Mouse (Mus musculus) midbrain, embryonic 15.5 days (tissue): ENCODE data around the gene Olfr127. TPM values are rescaled to one million over a fixed set of nuclear protein-coding genes. Genes with fewer than 3 reads are reported as not detected.
"Not testable (repeated sequence)": the region's sequence is repeated elsewhere in the genome, so short reads cannot be mapped to it uniquely, and the experiment has no call there.

Source experiments
- ATAC-seq: fragments of 200-750 bp; cut with Nextera tagmentation; replicated peaks from 2 replicates; pipeline ENCODE4 v1.8.0; 2017; ENCODE audit warnings: moderate TSS enrichment
- H3K27ac ChIP-seq: fragments of 300-500 bp; sonication (generic); 2 replicates; pipeline ENCODE4 v1.5.1; 2015; ENCODE audit warnings: mild to moderate bottlenecking, inconsistent platforms
- H3K27me3 ChIP-seq: fragments of 300-500 bp; sonication (generic); replicated peaks from 2 replicates; pipeline ENCODE4 v1.6.1; 2015; ENCODE audit warnings: inconsistent platforms
- H3K36me3 ChIP-seq: fragments of 300-500 bp; sonication (generic); replicated peaks from 2 replicates; pipeline ENCODE4 v1.6.1; 2015; ENCODE audit warnings: inconsistent platforms
- H3K4me1 ChIP-seq: fragments of 300-500 bp; sonication (generic); 2 replicates; pipeline ENCODE4 v1.6.1; 2015; ENCODE audit warnings: inconsistent platforms
- H3K4me2 ChIP-seq: fragments of 300-500 bp; sonication (generic); 2 replicates; pipeline ENCODE4 v1.6.1; 2015; ENCODE audit warnings: inconsistent platforms, mild to moderate bottlenecking, moderate library complexity
- H3K4me3 ChIP-seq: fragments of 300-500 bp; sonication (generic); 2 replicates; pipeline ENCODE4 v1.5.1; 2015; ENCODE audit warnings: mild to moderate bottlenecking, inconsistent platforms
- H3K9ac ChIP-seq: fragments of 300-500 bp; sonication (generic); 2 replicates; pipeline ENCODE4 v1.6.1; 2015; ENCODE audit warnings: mild to moderate bottlenecking, inconsistent platforms
- H3K9me3 ChIP-seq: fragments of 300-500 bp; sonication (generic); 2 replicates; pipeline ENCODE4 v1.6.1; 2016; ENCODE audit warnings: inconsistent platforms
- WGBS: fragments of 180-500 bp; shearing (Covaris S2); methylation state at CpG from one replicate; pipeline ENCODE4 v1.1.7; 2015; ENCODE audit warnings: mixed read lengths; 5-methylcytosine and 5-hydroxymethylcytosine counted together
- polyA plus RNA-seq: library from polyadenylated mRNA; unstranded; fragments of >200 nt; fragmentation: Nextera tagmentation; extraction: Ambion mirVana; gene quantifications from 2 replicates; pipeline ENCODE4 v1.2.1, GENCODE M21; 2015

Gene Olfr127
- not detected in 2 replicates for polyA plus RNA-seq

DNA sequence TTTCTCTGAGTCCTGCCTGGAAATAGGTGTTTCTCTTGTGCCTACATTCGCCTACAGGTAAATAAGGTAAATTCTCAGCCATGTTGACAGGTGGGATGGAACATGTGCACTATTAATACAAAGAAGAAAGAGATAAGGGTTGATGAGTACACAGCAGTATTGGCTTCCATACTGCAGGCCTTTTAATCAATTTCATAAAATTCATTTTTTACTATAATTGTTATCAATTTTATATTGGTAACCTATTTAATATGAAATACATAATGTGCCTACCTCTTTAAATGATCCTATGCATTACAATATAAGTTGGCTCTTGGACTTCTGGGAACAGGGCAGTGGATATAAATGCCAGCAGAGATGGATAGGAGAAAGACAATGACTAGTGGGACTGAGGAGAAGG, at the start of gene Olfr127:
TSS of gene Olfr127 (plus strand) at position 301 of the 400 bp plus-strand sequence.
- WGBS, result 74% methylated on average over 1 of the region's 1 CpGs
- H3K27me3 ChIP-seq, result no peaks in the 10 kb centered on the region
- H3K4me3 ChIP-seq, result no peak within 1 kb of the TSS
- H3K9ac ChIP-seq, result no peak within 1 kb of the TSS
- no peak within 1 kb of the TSS for H3K27ac ChIP-seq
- ATAC-seq, result no peak
- no peaks in the 10 kb centered on the region for H3K4me1 ChIP-seq
- no peaks in the 10 kb centered on the region for H3K36me3 ChIP-seq
- H3K9me3 ChIP-seq, result no peaks in the 10 kb centered on the region
- H3K4me2 ChIP-seq, result no peak within 1 kb of the TSS

DNA sequence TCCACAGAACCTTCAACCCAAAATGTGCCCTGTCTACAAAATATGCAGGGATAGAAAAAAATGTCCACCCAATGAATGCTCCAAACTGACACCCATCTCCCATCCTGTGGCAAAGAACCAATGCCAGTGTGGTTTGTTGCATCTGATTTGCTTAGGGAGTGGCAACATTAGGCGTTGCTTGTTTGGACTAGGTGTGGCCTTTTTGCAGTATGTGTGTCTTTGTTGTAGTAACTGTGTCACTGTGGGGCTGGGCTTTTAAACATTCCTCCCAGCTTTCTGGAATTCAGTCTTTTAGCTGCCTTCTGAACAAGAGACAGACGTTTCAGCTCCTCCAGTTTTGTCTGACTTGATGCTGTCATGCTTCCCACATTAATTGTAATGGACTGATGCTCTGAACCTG, 36.3 kb upstream of the Olfr127 start:
- no peak for ATAC-seq
- H3K36me3 ChIP-seq, result no peaks in the 10 kb centered on the region
- no peak overlapping the region for H3K27ac ChIP-seq
- no peaks in the 10 kb centered on the region; the same call in 1 of the 2 replicates for H3K9me3 ChIP-seq
- H3K4me3 ChIP-seq, result no peak overlapping the region
- H3K4me2 ChIP-seq, result no peak overlapping the region
- no peaks in the 10 kb centered on the region for H3K27me3 ChIP-seq
- H3K9ac ChIP-seq, result no peak overlapping the region
- H3K4me1 ChIP-seq, result no peaks in the 10 kb centered on the region
- 76% methylated on average over 2 of the region's 2 CpGs for WGBS

DNA sequence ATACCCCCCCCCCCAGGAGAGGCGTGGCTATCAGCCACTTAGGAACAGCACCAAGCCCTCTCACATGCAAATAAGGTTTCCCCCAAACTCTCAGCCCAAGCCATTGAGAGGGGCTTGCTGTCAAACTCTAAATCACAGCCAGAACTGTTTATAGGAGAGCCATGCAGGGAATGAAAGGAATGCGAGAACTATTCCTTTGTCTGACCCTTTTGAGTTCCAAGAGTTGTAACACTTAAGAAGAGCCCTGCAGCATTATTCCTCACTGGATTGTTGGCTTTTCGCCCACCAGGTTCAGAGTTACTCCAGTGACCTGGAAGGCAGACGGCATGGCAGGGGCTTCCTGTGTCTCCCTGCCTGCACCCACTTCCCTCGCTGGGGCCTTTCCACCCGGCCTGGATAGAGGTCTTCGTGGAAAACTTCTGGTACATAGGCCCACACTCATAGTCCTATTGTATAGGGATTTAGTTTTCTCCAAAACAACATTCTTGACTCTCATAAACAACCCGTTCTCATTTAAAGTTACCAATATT, 30.5 kb upstream of the Olfr127 start:
- Histone ChIP-seq H3K4me3 (no peak overlapping the region), H3K27ac (no peak overlapping the region), H3K4me1 (no peaks in the 10 kb centered on the region), H3K4me2 (no peak overlapping the region), H3K9ac (no peak overlapping the region), H3K27me3 (no peaks in the 10 kb centered on the region), H3K36me3 (no peaks in the 10 kb centered on the region), H3K9me3 (no peaks in the 10 kb centered on the region; the same call in 1 of the 2 replicates)
- 17% methylated on average over 8 of the region's 8 CpGs for WGBS
- no peak for ATAC-seq

DNA sequence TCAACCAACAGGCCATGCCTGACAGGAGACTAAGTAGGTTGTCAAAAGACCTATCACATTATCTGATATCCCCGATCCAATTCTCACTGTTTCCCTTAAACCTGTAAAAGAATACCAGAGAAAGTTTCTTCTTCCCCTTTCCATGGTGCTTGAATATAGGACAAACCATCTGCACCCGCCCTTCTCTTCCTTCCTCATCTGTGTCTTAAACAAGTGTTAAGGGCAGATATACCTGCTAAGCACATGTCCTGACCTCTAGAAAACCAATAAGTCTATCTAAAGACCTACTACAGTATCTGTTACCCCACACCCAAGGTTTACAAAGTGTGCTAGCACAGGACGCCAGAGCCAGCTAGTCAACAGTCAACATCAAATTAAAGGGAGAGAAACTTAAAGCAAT, 26.4 kb upstream of the Olfr127 start:
- H3K27ac ChIP-seq, result no peak overlapping the region
- no peak overlapping the region for H3K4me3 ChIP-seq
- no peaks in the 10 kb centered on the region for H3K36me3 ChIP-seq
- no peaks in the 10 kb centered on the region for H3K9me3 ChIP-seq
- no peak overlapping the region for H3K4me2 ChIP-seq
- no peak overlapping the region for H3K9ac ChIP-seq
- no peaks in the 10 kb centered on the region for H3K4me1 ChIP-seq
- 88% methylated on average over 3 of the region's 3 CpGs for WGBS
- no peaks in the 10 kb centered on the region for H3K27me3 ChIP-seq
- no peak for ATAC-seq

DNA sequence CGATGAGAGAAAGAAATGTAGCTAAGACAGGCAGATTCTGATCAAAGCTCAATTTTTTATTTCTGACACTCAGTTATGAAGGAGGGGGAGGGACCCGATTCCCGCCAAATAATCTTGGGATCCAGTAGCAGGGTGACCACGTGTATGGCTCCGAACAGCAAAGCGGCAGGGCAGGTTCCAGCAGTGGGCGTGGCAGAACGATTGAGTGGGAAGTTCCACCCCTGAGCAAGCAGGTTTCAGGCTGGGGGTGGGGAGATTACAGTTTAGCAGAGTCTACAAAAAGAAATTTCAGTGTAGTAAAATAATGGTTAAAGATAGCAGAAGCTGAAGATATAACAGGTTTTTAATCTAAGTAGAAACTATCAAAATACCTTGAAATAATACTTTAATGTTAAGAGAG, 6.6 kb downstream of the Olfr127 start:
- H3K36me3 ChIP-seq, H3K9me3 ChIP-seq, H3K4me1 ChIP-seq, H3K27ac ChIP-seq, H3K4me3 ChIP-seq, H3K9ac ChIP-seq, ATAC-seq, H3K27me3 ChIP-seq, H3K4me2 ChIP-seq: not testable (repeated sequence)
- WGBS, result 76% methylated on average over 8 of the region's 8 CpGs

DNA sequence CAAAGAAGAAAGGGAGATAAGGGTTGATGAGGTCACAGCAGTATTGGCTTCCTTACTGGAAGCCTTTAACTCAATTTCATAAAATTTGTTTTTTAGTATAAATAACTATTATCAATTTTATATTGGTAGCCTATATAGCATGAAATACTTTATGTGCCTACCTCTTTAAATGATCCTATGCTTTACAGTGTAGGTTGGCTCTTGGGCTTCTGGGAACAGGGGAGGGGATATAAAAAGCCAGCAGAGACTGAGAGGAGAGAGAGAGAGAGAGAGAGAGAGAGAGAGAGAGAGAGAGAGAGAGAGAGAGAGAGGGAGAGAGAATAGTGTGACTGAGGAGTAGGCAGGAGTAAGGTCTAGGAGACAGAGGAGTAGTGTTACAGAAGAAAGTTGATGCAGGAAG, 20.0 kb downstream of the Olfr127 start, which contains the start of gene Olfr128:
TSS of gene Olfr128 (plus strand) at position 301 of the 400 bp plus-strand sequence.
- ATAC-seq, result no peak

DNA sequence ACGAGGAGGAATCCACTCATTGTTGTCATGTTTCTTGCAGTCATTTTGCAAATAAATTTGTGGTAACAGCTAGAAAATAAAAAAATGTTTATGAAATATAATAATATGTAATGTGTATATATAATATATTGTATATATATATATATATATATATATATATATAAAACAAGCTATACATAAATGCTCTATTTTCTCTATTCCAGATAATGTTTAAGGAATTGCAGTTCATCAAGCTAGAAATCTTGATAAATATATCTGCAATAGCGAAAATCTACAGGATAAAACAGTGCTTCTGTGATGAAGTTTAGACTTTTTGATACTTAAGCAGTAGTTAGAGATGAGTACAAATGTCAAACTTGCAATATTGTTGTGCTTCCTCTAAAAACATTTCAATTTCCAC, 52.7 kb downstream of the Olfr127 start, which contains the start of gene Olfr761:
TSS of gene Olfr761 (minus strand) at position 101 of the 400 bp plus-strand sequence.
- 75% methylated on average over 2 of the region's 2 CpGs for WGBS
- no peak within 1 kb of the TSS for H3K4me3 ChIP-seq
- no peaks in the 10 kb centered on the region for H3K4me1 ChIP-seq
- no peak for ATAC-seq
- H3K27ac ChIP-seq, result no peak within 1 kb of the TSS
- H3K4me2 ChIP-seq, result no peak within 1 kb of the TSS
- no peak within 1 kb of the TSS for H3K9ac ChIP-seq
- no peaks in the 10 kb centered on the region for H3K36me3 ChIP-seq
- no peaks in the 10 kb centered on the region for H3K9me3 ChIP-seq
- no peaks in the 10 kb centered on the region for H3K27me3 ChIP-seq

More for the DNA sequence above, 20.0 kb downstream of the Olfr127 start, which contains the start of gene Olfr128:
- Histone ChIP-seq H3K36me3 (no peaks in the 10 kb centered on the region), H3K9me3 (no peaks in the 10 kb centered on the region), H3K4me1 (no peaks in the 10 kb centered on the region), H3K27me3 (no peaks in the 10 kb centered on the region), H3K4me3 (no peak within 1 kb of the TSS), H3K4me2 (no peak within 1 kb of the TSS), H3K27ac (no peak within 1 kb of the TSS), H3K9ac (no peak within 1 kb of the TSS)

Other genes with a start within 250 kb of the Olfr127 start
- gene Olfr117, start 236.7 kb upstream of the Olfr127 start, polyA plus RNA-seq, result not detected in 2 replicates
- gene Olfr118, start 233.4 kb upstream of the Olfr127 start, polyA plus RNA-seq, result not detected in 2 replicates
- not detected in 2 replicates for gene Olfr119, start 203.9 kb upstream of the Olfr127 start, polyA plus RNA-seq
- not detected in 2 replicates for gene Olfr120, start 178.6 kb upstream of the Olfr127 start, polyA plus RNA-seq
- not detected in 2 replicates for gene Olfr121, start 151.6 kb upstream of the Olfr127 start, polyA plus RNA-seq
- not detected in 2 replicates for gene Olfr122, start 131.8 kb upstream of the Olfr127 start, polyA plus RNA-seq
- gene Olfr123, start 106.9 kb upstream of the Olfr127 start, polyA plus RNA-seq, result not detected in 2 replicates
- not detected in 2 replicates for gene Olfr124, start 100.5 kb upstream of the Olfr127 start, polyA plus RNA-seq
- gene Olfr125, start 67.5 kb upstream of the Olfr127 start, polyA plus RNA-seq, result not detected in 2 replicates
- gene Olfr126, start 53.0 kb upstream of the Olfr127 start, polyA plus RNA-seq, result not detected in 2 replicates
- gene Olfr128, start 20.1 kb downstream of the Olfr127 start, polyA plus RNA-seq, result not detected in 2 replicates
- gene Olfr761, start 52.6 kb downstream of the Olfr127 start, polyA plus RNA-seq, result not detected in 2 replicates
- gene Olfr129, start 159.6 kb downstream of the Olfr127 start, polyA plus RNA-seq, result not detected in 2 replicates
- not detected in 2 replicates for gene Olfr130, start 163.5 kb downstream of the Olfr127 start, polyA plus RNA-seq
- not detected in 2 replicates for gene Olfr131, start 188.3 kb downstream of the Olfr127 start, polyA plus RNA-seq
- gene Olfr132, start 234.1 kb downstream of the Olfr127 start, polyA plus RNA-seq, result not detected in 2 replicates
- gene Olfr133, start 244.8 kb downstream of the Olfr127 start, polyA plus RNA-seq, result not detected in 2 replicates